Mouse (Mus musculus) frontal cortex, postnatal 36 days (tissue): Measurements from ENCODE around the gene Polr2j.
"Not testable (repeated sequence)": the region's sequence is repeated elsewhere in the genome, so short reads cannot be mapped to it uniquely, and the experiment has no call there.

Experiments
- DNase-seq, 2 experiments: peaks; one replicate each; pipeline ENCODE4 v3.0.0; 2022; ENCODE audit warnings: low spot score in 2 of 2

Gene Polr2j

GRCm38 (mm10) chr5:136108486-136108885 is 7.9 kb upstream of the Polr2j start:
- DNase-seq: no peak

GRCm38 (mm10) chr5:136109042-136109441 is 7.4 kb upstream of the Polr2j start:
- no peak for DNase-seq

- DNase-seq: not testable (repeated sequence)
Observed at GRCm38 (mm10) chr5:136113546-136113945, 2.9 kb upstream of the Polr2j start.

GRCm38 (mm10) chr5:136116784-136117112 is 317 bp downstream of the Polr2j start:
- no peak for DNase-seq

GRCm38 (mm10) chr5:136122165-136122564 is 5.7 kb downstream of the Polr2j start:
- DNase-seq: no peak

- DNase-seq: peak; percentile 94 to 97
Observed at GRCm38 (mm10) chr5:136135571-136136291, 19.3 kb downstream of the Polr2j start, which contains the start of the genes Lrwd1 and Alkbh4. Gene Lrwd1, minus strand, starts transcription at chr5:136136074. Gene Alkbh4, plus strand, starts transcription at chr5:136136146.

- DNase-seq: no peak
Observed at GRCm38 (mm10) chr5:136136292-136136990, 20.0 kb downstream of the Polr2j start.

- no peak for DNase-seq
Observed at GRCm38 (mm10) chr5:136137658-136138274, 21.3 kb downstream of the Polr2j start.

GRCm38 (mm10) chr5:136139393-136139792 is 23.0 kb downstream of the Polr2j start:
- no peak for DNase-seq

- no peak for DNase-seq
Observed at GRCm38 (mm10) chr5:136140057-136140482, 23.6 kb downstream of the Polr2j start.

GRCm38 (mm10) chr5:136142746-136143145 is 26.3 kb downstream of the Polr2j start:
- no peak for DNase-seq

GRCm38 (mm10) chr5:136143161-136143755 is 26.8 kb downstream of the Polr2j start:
- no peak for DNase-seq

GRCm38 (mm10) chr5:136144606-136145430 is 28.4 kb downstream of the Polr2j start:
- no peak for DNase-seq

- no peak for DNase-seq
Observed at GRCm38 (mm10) chr5:136146936-136147335, 30.5 kb downstream of the Polr2j start.

- DNase-seq: no peak
Observed at GRCm38 (mm10) chr5:136147704-136148103, 31.3 kb downstream of the Polr2j start.

GRCm38 (mm10) chr5:136149134-136149576 is 32.7 kb downstream of the Polr2j start:
- not testable (repeated sequence) for DNase-seq

GRCm38 (mm10) chr5:136152365-136152764 is 35.9 kb downstream of the Polr2j start:
- no peak for DNase-seq

- DNase-seq: no peak
Observed at GRCm38 (mm10) chr5:136155399-136155798, 39.0 kb downstream of the Polr2j start.

GRCm38 (mm10) chr5:136160084-136160483 is 43.7 kb downstream of the Polr2j start:
- DNase-seq: not testable (repeated sequence)

- DNase-seq: no peak
Observed at GRCm38 (mm10) chr5:136163807-136164474, 47.5 kb downstream of the Polr2j start.

- no peak for DNase-seq
Observed at GRCm38 (mm10) chr5:136165246-136165645, 48.8 kb downstream of the Polr2j start.
